Mouse (Mus musculus) thymus, postnatal 36 days (tissue): ENCODE measurements at regions not wholly inside any gene's neighbourhood (a gene's known extent, or its start where the extent isn't known, plus 50 kb on each side); places are given as distances from the start of the nearest gene placed in this dataset.

Source experiments
- DNase-seq, 2 experiments: peaks; one replicate each; pipeline ENCODE4 v3.0.0; 2022; ENCODE audit warnings: mixed read lengths in 2 of 2

- DNase-seq, result peak; percentile 49 to 51
Observed at GRCm38 (mm10) chr13:30042689-30043320, 56.9 kb upstream of the E2f3 start.

GRCm38 (mm10) chr13:30041501-30042295 is 55.8 kb upstream of the E2f3 start:
- no peak for DNase-seq

- DNase-seq, result no peak
Observed at GRCm38 (mm10) chr13:30040288-30040687, 54.4 kb upstream of the E2f3 start.

DNA sequence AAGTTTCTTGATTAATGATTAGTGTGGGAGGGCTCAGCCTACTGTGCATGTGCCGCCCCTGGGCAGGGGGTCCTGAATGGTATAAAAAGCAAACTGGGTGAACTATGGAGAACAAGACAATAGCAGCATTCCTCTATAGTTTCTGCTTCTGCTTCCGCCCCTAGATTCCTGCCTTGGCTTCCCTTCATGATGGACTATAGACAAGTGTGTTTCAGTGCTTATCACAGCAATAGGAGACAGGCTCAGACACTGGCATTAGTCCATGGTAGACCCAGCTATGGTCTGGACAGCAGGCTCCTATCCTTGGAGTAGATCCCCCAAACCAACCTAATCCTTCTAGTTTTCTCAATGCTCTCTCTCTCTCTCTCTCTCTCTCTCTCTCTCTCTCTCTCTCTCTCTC is 53.9 kb upstream of the E2f3 start:
- DNase-seq, result no peak

DNA sequence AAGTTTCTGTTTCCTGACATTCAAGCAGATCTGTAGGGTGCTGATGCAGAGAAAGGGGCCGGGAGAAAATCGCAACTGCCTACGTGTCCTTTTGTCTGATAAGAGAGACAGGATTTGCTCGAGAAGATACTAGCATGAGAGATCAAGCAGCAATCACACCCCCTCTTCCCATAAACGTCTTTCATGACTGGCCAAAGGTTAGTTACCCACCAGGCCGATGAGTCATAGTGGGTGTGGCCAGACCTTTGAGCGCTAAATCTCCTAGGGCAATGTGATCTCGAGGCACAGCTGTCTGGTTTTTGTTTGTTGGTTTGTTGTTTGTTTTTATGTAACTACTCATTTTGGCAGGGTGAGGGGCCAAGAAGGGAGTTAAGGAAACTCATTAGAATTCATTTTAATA is 50.7 kb upstream of the E2f3 start:
- no peak for DNase-seq

DNA sequence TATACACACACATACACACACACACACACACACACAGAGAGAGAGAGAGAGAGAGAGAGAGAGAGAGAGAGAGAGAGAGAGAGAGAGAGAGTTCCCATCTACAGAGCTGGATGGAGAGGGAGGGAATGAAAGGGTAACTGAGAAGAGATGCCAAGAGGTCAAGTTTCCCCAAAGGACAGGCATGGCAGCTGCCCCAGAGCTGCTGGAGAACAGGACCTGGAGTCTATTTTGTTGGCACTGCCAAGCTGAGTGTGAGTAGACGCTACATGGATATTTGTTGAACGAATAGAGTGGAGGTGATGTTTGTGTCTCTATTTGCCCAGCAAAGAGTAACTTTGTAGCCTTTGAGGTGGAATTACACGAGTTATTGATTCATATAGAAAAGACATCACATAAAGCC is 50.2 kb upstream of the E2f3 start:
- DNase-seq, result no peak
